Mouse (Mus musculus): ENCODE measurements around the gene Gm20498.

The Gm20498 gene

GRCm38 (mm10) chr12:81331937-81332874 lies 200.5 kb downstream of the Gm20498 start:
- DNase-seq: peak; percentile 92

- peak; percentile 68 for DNase-seq
These were observed 201.6 kb downstream of the Gm20498 start for GRCm38 (mm10) chr12:81331046-81331638.

GRCm38 (mm10) chr12:81324991-81325390 lies 207.7 kb downstream of the Gm20498 start:
- DNase-seq: no peak

GRCm38 (mm10) chr12:81324116-81324515 lies 208.6 kb downstream of the Gm20498 start:
- no peak for DNase-seq

- peak; percentile 91 for DNase-seq
These were observed 211.7 kb downstream of the Gm20498 start for GRCm38 (mm10) chr12:81321021-81321420.

- DNase-seq: peak; percentile 93
These were observed 214.9 kb downstream of the Gm20498 start for GRCm38 (mm10) chr12:81317811-81318210.

GRCm38 (mm10) chr12:81315953-81316352 lies 216.8 kb downstream of the Gm20498 start:
- no peak for DNase-seq
